Mouse (Mus musculus): Measurements from ENCODE around the gene Rnaseh2b.

DNA sequence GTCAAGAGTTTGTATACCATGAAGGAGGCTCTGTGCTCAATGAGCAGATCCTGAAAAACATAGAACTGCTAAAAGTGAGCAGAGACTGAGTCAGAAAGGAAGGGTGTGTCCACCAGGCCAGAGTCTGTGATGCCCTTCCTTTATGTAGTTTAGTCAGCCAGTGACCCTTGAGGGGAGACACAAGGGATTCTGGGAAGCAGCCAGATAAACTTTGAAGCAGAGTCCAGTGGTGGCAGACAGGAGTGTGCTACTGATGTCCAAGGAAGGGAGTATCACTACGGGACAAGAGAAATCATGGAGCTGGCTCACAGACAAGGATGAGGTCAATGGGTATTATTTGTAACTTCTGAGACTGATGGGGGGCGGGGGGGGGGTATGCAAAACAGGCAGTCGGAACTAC, 7.6 kb downstream of the Rnaseh2b start:
- TF ChIP-seq ZC3H11A (IDR thresholded peaks at IDR 0.05; ENCODE audit: borderline replicate concordance, low read depth, low read length) (no peak), ZNF384 (IDR thresholded peaks at IDR 0.05; ENCODE audit: low read depth, low read length) (no peak), HCFC1 (IDR thresholded peaks at IDR 0.05; ENCODE audit: borderline replicate concordance, insufficient read depth, low read length) (no peak), MAFK (IDR thresholded peaks at IDR 0.05; ENCODE audit: insufficient read depth, low read depth, low read length) (no peak), CHD2 (IDR thresholded peaks at IDR 0.05; ENCODE audit: low read depth, low read length) (no peak)
